ENCODE assay signal across 9 mouse cellular contexts in the genomic region with DNA sequence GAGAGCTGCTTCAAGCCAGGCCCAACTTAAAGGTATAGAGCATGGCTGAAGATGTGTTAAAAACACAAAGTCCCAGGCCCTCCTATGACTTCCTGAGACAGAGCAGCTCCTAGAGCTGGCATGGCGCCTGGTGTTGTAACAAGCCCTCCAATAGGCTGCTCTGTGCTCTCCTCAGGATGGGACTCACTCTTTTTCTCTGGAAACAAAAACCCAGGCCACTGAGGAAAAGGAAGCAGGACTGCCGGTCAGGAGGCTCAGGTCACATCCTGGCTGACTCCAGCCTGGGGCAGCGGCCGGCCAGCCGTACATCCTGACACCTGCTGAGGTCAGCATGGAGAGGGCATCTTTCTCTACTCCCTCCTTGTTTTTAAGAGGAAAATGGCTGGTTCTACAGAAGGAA. TPM values are rescaled to one million over a fixed set of nuclear protein-coding genes. Genes with fewer than 3 reads are reported as not detected.
DNase-seq lines count a peak whose midpoint lies in the region; ATAC-seq and TF ChIP-seq lines count a peak whose summit lies in the region.
"Had no signal": no experiment of that assay in that cellular context is flagged by ENCODE, and none has a peak within 500 bp of the region (broad histone marks: within the 10 kb centered on the region; RNA-seq: fewer than 3 reads in every experiment).

No protein-coding gene starts in this region.

- H3K4me3 ChIP-seq in liver, embryonic 13.5 days (replicated peaks) = no peak overlapping the region
- H3K4me3 ChIP-seq in layer of hippocampus, adult 2 months = no peak overlapping the region
- H3K4me3 ChIP-seq: megakaryocyte, embryonic 14.5 days had no signal

- H3K27ac ChIP-seq in liver, embryonic 13.5 days = no peak overlapping the region
- H3K27ac ChIP-seq in layer of hippocampus, adult 2 months = no peak overlapping the region

- no peaks in the 10 kb centered on the region for H3K9me3 ChIP-seq in liver, embryonic 13.5 days (replicated peaks)

- peaks cover 13% of the 10 kb centered on the region; the same call in 1 of the 2 replicates for H3K4me1 ChIP-seq in liver, embryonic 13.5 days (replicated peaks)

- no peaks in the 10 kb centered on the region for H3K36me3 ChIP-seq in liver, embryonic 13.5 days

- no peak overlapping the region for H3K9ac ChIP-seq in liver, embryonic 13.5 days

- H3K27me3 ChIP-seq in liver, embryonic 13.5 days = peaks cover 14% of the 10 kb centered on the region

- no peak for TF ChIP-seq CTCF in layer of hippocampus, adult 2 months (conservative IDR thresholded peaks at IDR 0.05)

- WGBS in liver, embryonic 13.5 days (ENCODE audit: insufficient replicate concordance) = 53% methylated on average over 5 of the region's 5 CpGs

- DNase-seq in gastrocnemius, postnatal 10 days = peak; percentile 46
- no peak for DNase-seq in gastrocnemius, postnatal 25 days
- peak; percentile 45 to 65 for DNase-seq in adrenal gland, postnatal 36 days
- peak; percentile 58 to 64 for DNase-seq in heart, postnatal 10 days
- no peak for DNase-seq in liver, embryonic 13.5 days
- DNase-seq in frontal cortex, postnatal 14 days (ENCODE audit: low spot score in 2 of 2) = no peak
- no peak for DNase-seq in layer of hippocampus, adult 2 months (ENCODE audit: low spot score in 2 of 2)

- no peak overlapping the region for H3K4me2 ChIP-seq in liver, embryonic 13.5 days

- intact Hi-C loops in heart, postnatal 10 days (cut with DNase I) = loop anchor here (5.0 kb wide), 1 partner anchor 34 kb away; no protein-coding TSS in a partner anchor

- ATAC-seq in liver, embryonic 13.5 days (ENCODE audit: low read depth) = peak; percentile 39; the same call in 1 of the 2 replicates
- no peak for ATAC-seq in erythroid progenitor cell, adult 5-6 weeks (replicated peaks; ENCODE audit: low FRiP score, poor library complexity, severe bottlenecking)

RNA-seq across cellular contexts. Expression of gene Amotl1, which starts 36.3 kb away (rescaled TPM):
- 100 to 1,000 TPM; 271 to 282 TPM for total RNA-seq in gastrocnemius, postnatal 10 days (2021)
- 100 to 1,000 TPM; 221 to 341 TPM for total RNA-seq in gastrocnemius, postnatal 25 days (2021)
- 10 to 100 TPM; 33.0 to 51.6 TPM for total RNA-seq in adrenal gland, postnatal 36 days (2021)
- total RNA-seq in heart, postnatal 10 days (2021) = 10 to 100 TPM; 62.2 to 65.4 TPM
- 1.6 and 1.8 TPM in 2 replicates for polyA plus RNA-seq in liver, embryonic 13.5 days (2015; fragmentation: Nextera tagmentation; extraction: Ambion mirVana)
- total RNA-seq in erythroid progenitor cell, adult 5-6 weeks (2015; ENCODE audit: low replicate concordance) = not detected in 2 replicates
- 0.13 and 0.53 TPM in 2 replicates for total RNA-seq in erythroid progenitor cell, adult 5-6 weeks (2017; ENCODE audit: low replicate concordance)
- 10 to 100 TPM; 11.8 to 15.8 TPM for total RNA-seq in layer of hippocampus, adult 2 months (2021)

Comparison
In these comparisons a context has a peak if more than half of its experiments do, and no peak if none do; other contexts are left out.
1. DNase-seq: peak in gastrocnemius, postnatal 10 days (single experiment), adrenal gland, postnatal 36 days (2 of 2) and heart, postnatal 10 days (2 of 2); none in gastrocnemius, postnatal 25 days (single experiment), liver, embryonic 13.5 days (single experiment), frontal cortex, postnatal 14 days (0 of 2) and layer of hippocampus, adult 2 months (0 of 2).
2. RNA of gene Amotl1, which starts 36.3 kb away (total RNA-seq): 221 to 341 TPM in gastrocnemius, postnatal 25 days, 271 to 282 TPM in gastrocnemius, postnatal 10 days, 62.2 to 65.4 TPM in heart, postnatal 10 days, 33.0 to 51.6 TPM in adrenal gland, postnatal 36 days and 11.8 to 15.8 TPM in layer of hippocampus, adult 2 months; 0.13 to 0.53 TPM in erythroid progenitor cell, adult 5-6 weeks; every median in the first group is over 4 times any median in the second.